Mouse (Mus musculus): ENCODE measurements around the gene Gm9913. TPM values are rescaled to one million over a fixed set of nuclear protein-coding genes. Genes with fewer than 3 reads are reported as not detected.

The Gm9913 gene
- polyA plus RNA-seq, 1 experiment from 2014 or later: 0.36 TPM

Other genes starting within 250 kb of the Gm9913 start
- 28.9 and 33.6 TPM in 2 replicates for gene Fbn1, start 2.9 kb downstream of the Gm9913 start, polyA plus RNA-seq (2014; fragmentation: Nextera tagmentation; extraction: Ambion mirVana)
- 3.7 and 4.0 TPM in 2 replicates for gene Cep152, start 120.0 kb downstream of the Gm9913 start, polyA plus RNA-seq (2014; fragmentation: Nextera tagmentation; extraction: Ambion mirVana)
- gene Eid1, start 168.0 kb downstream of the Gm9913 start, polyA plus RNA-seq (2014; fragmentation: Nextera tagmentation; extraction: Ambion mirVana): 192 and 208 TPM in 2 replicates
- 1.2 and 1.3 TPM in 2 replicates for gene Shc4, start 219.1 kb downstream of the Gm9913 start, polyA plus RNA-seq (2014; fragmentation: Nextera tagmentation; extraction: Ambion mirVana)